In genomic region chr17:6655087-6655511, GRCm38 (mm10) we compare ENCODE assay signal across 1 mouse cellular context.
TF ChIP-seq lines count a peak whose summit lies in the region.

No protein-coding gene starts in this region.

TF ChIP-seq in CH12.LX, 34 proteins besides CTCF, POLR2A, EP300 and RAD21:
- TF ChIP-seq NRF1 (IDR thresholded peaks at IDR 0.05; ENCODE audit: low read depth, low read length) (peak; percentile 37; the same call in 1 of the 2 replicates), SIN3A (IDR thresholded peaks at IDR 0.05; ENCODE audit: low read length) (0 out of 2 replicates have a peak, but pooled peaks have one; percentile 55), TCF12 (IDR thresholded peaks at IDR 0.05; ENCODE audit: low read depth, low read length) (0 out of 2 replicates have a peak, but pooled peaks have one; percentile 5), MXI1 (IDR thresholded peaks at IDR 0.05; ENCODE audit: low read depth, low read length) (peak; percentile 51; the same call in 1 of the 2 replicates), BHLHE40 (IDR thresholded peaks at IDR 0.05; ENCODE audit: low read depth, low read length) (0 out of 2 replicates have a peak, but pooled peaks have one; percentile 7)
TF ChIP-seq in CH12.LX: peak in this region for 5; not testable (repeated sequence) for 29.
